Mouse (Mus musculus): ENCODE results near the gene Clrn3. TPM values are rescaled to one million over a fixed set of nuclear protein-coding genes. Genes with fewer than 3 reads are reported as not detected.

The Clrn3 gene
- polyA plus RNA-seq, 3 experiments from 2014 or later: not detected

DNA sequence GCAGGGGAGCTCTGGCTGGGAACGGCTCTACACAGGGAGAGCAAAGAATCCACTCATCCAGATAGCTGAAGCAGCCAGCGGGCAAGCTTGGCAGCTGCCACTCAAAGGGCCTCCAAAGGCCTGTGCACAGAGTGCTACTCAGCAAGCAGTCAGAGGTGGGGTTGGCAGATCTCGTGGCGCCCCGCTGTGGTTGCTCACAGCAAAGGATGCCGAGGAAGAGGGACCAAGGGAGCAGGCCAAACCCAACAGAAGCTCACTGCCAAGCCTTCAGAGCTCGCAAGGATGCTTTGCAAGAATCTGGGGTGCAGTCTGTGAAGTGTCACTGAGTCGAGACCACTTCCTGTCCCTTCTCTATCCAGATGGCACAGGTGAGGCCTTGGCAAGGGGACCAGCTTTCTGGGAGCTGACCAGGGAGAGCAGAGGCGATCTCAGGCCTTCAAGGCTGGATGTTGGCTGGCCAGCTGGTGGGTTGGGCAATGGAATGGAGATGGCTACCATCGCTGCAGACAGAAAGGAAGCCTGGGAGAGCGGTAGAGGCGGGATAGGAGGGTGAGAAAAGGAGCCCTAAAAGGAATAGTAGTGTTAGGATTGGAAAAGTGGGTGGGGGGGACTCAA lies 42.6 kb downstream of the Clrn3 start:
- ATAC-seq: no peak

DNA sequence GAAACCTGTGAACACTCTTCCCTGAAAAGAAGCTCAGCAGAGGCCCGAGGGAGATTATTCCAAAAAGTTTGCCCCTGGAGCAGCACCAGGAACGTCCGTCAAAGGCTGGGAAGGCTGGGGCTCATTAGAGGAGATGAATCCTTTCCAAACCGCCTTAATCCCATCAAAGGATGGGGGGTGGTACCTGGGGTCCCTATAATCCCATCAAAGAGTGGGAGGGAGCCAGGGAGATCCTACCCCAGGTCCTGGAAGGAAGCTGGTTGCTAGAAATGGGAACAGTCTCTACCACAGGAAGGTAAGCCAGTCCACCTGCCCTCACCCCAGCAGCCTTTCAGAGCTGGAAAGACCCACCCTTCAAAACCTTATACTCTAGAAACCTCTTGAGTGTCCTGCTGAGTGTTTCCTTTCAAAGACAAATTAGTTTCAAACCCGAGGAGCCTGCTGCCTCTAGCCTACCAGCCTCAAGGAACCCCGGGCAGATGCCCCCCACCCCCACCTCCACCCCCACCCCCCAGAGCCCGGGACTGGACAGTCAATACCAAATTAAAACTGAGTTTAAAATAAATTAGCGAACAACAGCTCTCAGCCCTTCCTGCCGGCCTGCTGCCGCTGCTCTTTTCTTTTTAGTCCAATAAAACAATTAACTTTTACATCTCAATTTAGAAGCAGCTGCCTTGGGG lies 43.2 kb downstream of the Clrn3 start:
- ATAC-seq: no peak

DNA sequence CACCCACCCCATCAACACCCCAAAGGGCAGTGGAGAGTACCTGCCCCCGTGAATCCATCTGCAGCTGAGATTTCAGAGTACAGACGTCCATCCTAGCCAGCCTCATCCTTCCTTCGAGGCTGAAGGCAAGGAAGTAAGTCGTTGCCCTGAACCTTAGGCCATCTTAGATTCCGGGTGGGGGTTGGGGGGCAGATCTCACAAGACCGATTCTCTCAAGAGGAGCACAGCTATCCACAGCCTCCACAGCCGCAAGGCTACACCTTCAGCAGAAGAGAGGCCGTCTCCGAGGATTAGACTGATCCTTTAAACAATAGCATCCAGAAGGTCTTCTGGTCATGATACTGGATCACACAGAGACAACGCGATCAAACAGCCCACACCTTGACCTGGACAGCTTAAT lies 44.1 kb downstream of the Clrn3 start:
- no peak for ATAC-seq

DNA sequence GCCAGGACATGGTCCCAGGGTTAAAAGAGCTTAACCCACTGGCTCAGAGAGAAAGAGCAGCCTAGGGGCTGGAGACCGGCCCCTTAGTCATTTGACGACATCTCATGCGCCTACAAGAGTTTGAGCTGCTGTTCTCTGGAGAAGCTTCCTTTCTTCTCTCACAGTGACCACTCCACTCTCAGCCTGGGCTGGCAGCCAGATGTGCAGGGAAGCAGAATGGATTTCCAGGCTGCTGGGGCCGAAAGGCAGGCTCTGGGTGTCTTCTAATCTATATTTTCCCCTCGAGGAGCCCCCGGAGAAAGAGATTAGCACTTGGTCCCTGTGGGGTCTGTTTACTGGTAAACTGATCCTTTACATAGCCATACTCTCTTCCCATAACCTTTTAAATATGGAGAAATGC lies 44.7 kb downstream of the Clrn3 start:
- ATAC-seq: no peak

DNA sequence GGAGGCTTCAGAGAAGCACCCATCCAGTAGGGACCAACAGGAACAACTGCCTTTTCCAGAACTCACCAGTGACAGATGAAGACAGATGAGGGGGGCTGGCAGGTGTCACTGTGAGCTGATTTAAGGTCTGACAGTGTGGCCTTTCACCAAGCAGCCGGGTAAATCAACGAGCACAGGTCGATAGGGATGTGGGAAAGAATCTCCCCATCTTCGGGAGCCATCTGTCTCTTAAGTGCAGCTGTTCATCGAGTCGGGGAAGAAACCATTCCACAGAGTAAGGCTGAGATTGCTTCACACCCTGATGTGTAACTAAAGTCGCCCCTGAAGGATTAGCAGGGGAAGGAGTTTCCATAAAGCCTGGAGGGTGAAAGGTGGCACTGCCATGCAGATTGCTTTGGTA lies 47.3 kb downstream of the Clrn3 start:
- ATAC-seq: no peak

DNA sequence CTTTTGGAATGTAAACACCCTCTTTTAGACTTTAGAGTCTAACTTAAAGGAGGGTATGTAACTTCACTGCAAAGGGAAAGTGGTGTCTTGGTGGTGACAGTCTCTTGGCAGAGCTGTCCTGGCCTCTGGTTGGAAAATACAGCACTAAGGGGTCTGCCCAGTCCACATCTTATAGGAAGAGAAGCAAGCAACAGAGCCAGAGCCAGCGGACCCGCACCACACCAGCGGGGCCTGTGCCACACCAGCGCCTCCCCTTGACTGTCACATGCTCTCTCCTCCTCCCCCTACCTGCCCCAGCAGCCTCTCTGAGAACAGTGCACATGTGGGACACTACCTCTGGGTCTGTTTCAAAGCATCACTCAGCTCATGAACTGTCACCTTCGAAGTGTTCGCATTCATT lies 48.5 kb downstream of the Clrn3 start:
- ATAC-seq: no peak

DNA sequence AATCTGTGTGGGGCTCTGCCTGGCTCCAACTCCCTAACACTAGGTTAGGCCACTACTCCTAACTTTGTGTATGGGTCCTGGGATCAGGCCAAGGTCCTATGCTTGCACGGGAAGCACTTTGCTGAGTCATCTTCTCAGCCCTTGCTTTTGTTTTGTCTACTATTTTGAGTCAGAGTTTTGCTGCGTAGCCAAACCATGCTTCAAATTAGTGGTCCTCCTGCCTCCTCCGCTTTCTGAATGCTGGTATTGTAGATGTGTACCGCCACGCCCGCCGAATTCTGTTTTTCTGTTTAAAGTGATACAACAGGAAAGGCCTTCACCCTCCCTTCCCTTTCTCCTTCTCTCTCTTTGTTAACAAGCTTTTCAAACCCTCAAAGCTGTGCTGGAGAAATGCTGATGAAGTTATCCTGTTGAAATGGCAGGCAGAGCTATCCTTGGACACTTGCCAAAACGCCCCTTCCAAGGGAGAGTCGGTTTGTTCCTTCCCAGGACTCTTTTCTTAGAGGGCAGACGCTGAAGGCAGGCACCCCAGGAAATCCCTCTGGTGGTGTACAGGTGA lies 49.1 kb downstream of the Clrn3 start:
- no peak for ATAC-seq

DNA sequence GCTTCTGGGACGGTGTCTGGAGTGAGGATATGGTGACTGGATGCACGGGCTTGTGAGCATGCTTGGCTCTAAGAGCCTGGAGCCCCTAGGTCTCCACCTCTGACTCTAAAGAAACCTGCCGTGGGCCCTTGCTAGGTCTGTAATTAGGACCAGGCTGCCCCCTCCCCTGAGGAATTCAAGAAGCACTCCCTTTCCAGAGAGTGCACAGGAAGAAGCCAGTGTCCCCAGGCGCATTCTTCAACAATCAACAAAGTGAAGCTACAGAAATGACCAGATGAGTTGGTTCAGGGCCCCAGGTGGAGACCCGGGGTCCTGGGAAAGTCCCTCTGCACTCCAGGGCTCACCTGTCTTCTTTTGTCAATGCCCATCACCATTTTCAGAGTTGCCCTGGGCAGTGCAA lies 51.2 kb downstream of the Clrn3 start:
- ATAC-seq: no peak

DNA sequence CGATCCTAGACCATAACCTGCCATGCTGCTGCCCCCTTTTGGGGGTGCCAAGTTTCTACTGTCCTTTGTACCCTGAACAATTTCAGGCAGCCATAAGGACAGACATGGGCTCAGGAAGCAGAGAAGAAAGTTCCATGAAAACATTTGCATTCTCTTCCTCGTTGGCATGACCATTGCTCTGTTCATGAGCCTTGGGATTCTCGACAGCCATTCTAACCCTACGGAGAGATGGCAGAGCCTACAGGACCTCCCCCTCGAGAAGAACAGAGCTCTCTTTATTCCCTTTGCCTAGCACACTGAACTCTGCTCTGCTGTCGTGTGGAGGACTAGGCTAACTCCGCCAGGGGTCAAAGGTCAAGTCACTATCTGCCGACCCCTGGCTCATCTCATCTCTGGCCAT lies 52.5 kb downstream of the Clrn3 start:
- no peak for ATAC-seq

DNA sequence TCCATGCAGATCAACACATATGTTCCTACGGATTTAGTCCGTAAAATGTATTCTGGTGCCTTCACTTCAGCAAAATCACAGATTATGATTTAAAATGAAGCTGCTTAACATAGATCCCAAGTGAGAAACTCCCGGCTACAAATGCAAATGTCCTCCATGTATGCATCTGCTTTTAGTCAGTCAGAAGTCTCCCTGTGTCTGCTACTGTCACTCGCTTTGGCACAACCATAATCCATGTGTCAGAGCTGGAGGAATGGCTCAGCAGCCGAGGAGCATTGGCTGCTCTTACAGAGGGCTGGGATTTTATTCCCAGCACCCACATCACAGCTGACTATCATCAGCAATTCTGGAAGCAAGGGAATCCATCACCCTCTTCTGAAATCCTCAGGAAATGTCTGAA lies 58.1 kb downstream of the Clrn3 start:
- ATAC-seq: no peak

DNA sequence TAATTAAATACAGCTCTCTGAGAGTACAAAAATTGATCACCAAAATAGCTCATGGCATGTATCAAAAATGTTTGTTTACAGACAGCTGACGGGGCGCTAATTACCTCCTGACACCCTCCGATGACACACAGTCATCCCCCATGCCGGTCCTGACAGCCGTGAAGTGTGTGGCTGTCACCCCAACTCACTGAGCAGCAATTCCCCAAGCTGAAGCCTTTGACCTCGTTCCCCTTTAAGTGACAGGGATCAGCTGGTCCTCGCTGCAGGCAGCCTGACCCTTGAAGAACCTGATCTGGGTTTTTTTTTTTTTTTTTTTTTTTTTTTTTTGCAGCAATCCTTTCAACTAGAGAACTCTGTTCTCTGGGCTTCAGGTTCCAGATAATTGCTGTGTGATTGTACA lies 59.8 kb downstream of the Clrn3 start:
- no peak for ATAC-seq

DNA sequence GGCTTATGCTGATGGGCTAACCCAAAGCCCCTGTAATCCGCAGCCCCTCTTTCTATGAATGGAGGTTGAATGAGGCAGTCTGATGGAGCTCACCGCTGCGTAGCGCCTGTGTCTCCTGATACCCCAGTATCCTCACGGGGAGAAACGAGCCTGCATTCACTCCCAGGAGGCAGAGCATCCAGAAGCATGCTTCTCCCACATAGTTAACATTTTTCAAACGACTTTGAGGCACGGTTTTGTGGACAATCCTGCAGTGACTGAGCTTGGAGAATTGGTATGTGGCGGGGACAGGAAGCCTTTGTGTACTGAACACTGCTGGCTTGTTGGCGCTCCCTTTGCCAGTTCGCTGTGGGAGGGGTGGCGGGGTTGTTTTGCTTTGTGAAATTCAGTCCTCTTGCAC lies 63.2 kb downstream of the Clrn3 start:
- no peak for ATAC-seq

DNA sequence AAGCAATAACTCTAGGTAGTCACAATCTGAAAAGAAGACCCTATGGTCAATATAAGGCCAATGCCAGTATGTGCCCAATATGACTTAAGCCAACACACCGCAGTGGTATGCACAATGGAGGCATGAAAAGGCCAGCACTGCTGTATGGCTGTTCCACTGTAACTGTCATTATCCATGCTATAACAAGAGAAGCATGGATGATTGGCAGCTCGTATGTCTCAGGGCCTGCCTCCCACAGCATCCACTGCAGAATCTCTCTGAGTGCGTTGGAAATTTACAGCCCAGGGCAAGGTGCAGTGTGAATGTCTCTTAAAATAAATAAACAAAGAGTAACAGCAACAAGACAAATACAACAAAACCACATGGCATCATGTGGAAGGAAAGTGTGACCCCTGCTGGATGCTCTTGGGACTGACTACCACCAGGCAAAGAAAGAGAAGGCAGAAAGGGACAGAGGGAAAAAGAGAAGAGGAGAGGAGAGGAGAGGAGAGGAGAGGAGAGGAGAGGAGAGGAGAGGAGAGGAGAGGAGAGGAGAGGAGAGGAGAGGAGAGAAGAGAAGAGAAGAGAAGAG lies 63.7 kb downstream of the Clrn3 start:
- no peak for ATAC-seq

Other genes with a start within 250 kb of the Clrn3 start
- gene Foxi2, start 118.3 kb downstream of the Clrn3 start, polyA plus RNA-seq (2017; shearing (Covaris generic)): not detected
- gene Ptpre, start 8.8 kb upstream of the Clrn3 start, polyA plus RNA-seq (2017; shearing (Covaris generic)): 10 to 100 TPM; 29.3 to 32.2 (median 30.3) TPM
- 10 to 100 TPM in 1 of 3 experiments, 1 to 10 TPM in 2; 7.4 to 62.6 (median 9.7) TPM for gene Mki67, start 187.7 kb upstream of the Clrn3 start, polyA plus RNA-seq (2017; shearing (Covaris generic))

Data from inflammation-experienced regulatory T-cells, adult 6 months (primary cell).